Mouse (Mus musculus) embryo, embryonic 11.5 days (tissue): ENCODE results near the gene Fbxo47.
"Not testable (repeated sequence)": the region's sequence is repeated elsewhere in the genome, so short reads cannot be mapped to it uniquely, and the experiment has no call there.

Source experiments
- DNase-seq: peaks from one replicate; pipeline ENCODE4 v3.0.0-alpha.2; 2012; ENCODE audit warnings: low read depth, low spot score

Gene Fbxo47

GRCm38 (mm10) chr11:97880362-97880761 is 3.6 kb downstream of the Fbxo47 start:
- DNase-seq: no peak

GRCm38 (mm10) chr11:97877341-97877740 is 6.6 kb downstream of the Fbxo47 start:
- DNase-seq: no peak

GRCm38 (mm10) chr11:97874396-97874795 is 9.6 kb downstream of the Fbxo47 start:
- no peak for DNase-seq

- DNase-seq: not testable (repeated sequence)
These were observed 11.6 kb downstream of the Fbxo47 start for GRCm38 (mm10) chr11:97872378-97872777.

- DNase-seq: no peak
These were observed 16.4 kb downstream of the Fbxo47 start for GRCm38 (mm10) chr11:97867591-97867990.

GRCm38 (mm10) chr11:97866091-97866888 is 17.7 kb downstream of the Fbxo47 start:
- no peak for DNase-seq

GRCm38 (mm10) chr11:97865421-97865820 is 18.5 kb downstream of the Fbxo47 start:
- no peak for DNase-seq

- DNase-seq: no peak
These were observed 21.8 kb downstream of the Fbxo47 start for GRCm38 (mm10) chr11:97862148-97862547.

GRCm38 (mm10) chr11:97855473-97855872 is 28.5 kb downstream of the Fbxo47 start:
- DNase-seq: no peak

- DNase-seq: no peak
These were observed 32.4 kb downstream of the Fbxo47 start for GRCm38 (mm10) chr11:97851601-97852000.

- DNase-seq: no peak
These were observed 33.6 kb downstream of the Fbxo47 start for GRCm38 (mm10) chr11:97850367-97850766.

- no peak for DNase-seq
These were observed 42.0 kb downstream of the Fbxo47 start for GRCm38 (mm10) chr11:97842001-97842400.

GRCm38 (mm10) chr11:97840991-97841661 is 42.8 kb downstream of the Fbxo47 start:
- peak; percentile 76 for DNase-seq

- no peak for DNase-seq
These were observed 43.4 kb downstream of the Fbxo47 start, which contains the start of gene B230217C12Rik for GRCm38 (mm10) chr11:97840539-97840954. TSS of gene B230217C12Rik (plus strand) at chr11:97840780.

- DNase-seq: no peak
These were observed 43.8 kb downstream of the Fbxo47 start for GRCm38 (mm10) chr11:97840135-97840490.

GRCm38 (mm10) chr11:97839441-97840134 is 44.4 kb downstream of the Fbxo47 start:
- DNase-seq: no peak

- DNase-seq: no peak
These were observed 45.0 kb downstream of the Fbxo47 start for GRCm38 (mm10) chr11:97838779-97839440.

GRCm38 (mm10) chr11:97837641-97838149 is 46.3 kb downstream of the Fbxo47 start:
- no peak for DNase-seq

GRCm38 (mm10) chr11:97837051-97837450 is 46.9 kb downstream of the Fbxo47 start:
- DNase-seq: not testable (repeated sequence)

- no peak for DNase-seq
These were observed 47.4 kb downstream of the Fbxo47 start for GRCm38 (mm10) chr11:97836541-97836940.

GRCm38 (mm10) chr11:97833352-97833751 is 50.6 kb downstream of the Fbxo47 start:
- no peak for DNase-seq

GRCm38 (mm10) chr11:97832001-97832400 is 52.0 kb downstream of the Fbxo47 start:
- no peak for DNase-seq
